Mouse (Mus musculus): ENCODE results near the gene Pltp.
"Not testable (repeated sequence)": the region's sequence is repeated elsewhere in the genome, so short reads cannot be mapped to it uniquely, and the experiment has no call there.

The Pltp gene

GRCm38 (mm10) chr2:164878509-164879227, 21.2 kb upstream of the Pltp start:
- peak; percentile 80 for DNase-seq

GRCm38 (mm10) chr2:164877376-164878215, 20.1 kb upstream of the Pltp start:
- not testable (repeated sequence) for DNase-seq

GRCm38 (mm10) chr2:164875648-164876047, 18.1 kb upstream of the Pltp start:
- not testable (repeated sequence) for DNase-seq

- peak; percentile 40 for DNase-seq
Measured at GRCm38 (mm10) chr2:164874239-164874769, 16.8 kb upstream of the Pltp start.

- no peak for DNase-seq
Measured at GRCm38 (mm10) chr2:164873621-164874020, 16.1 kb upstream of the Pltp start.

GRCm38 (mm10) chr2:164871602-164872303, 14.2 kb upstream of the Pltp start:
- no peak for DNase-seq

- DNase-seq, result no peak
Measured at GRCm38 (mm10) chr2:164868491-164868890, 11.0 kb upstream of the Pltp start.

GRCm38 (mm10) chr2:164867566-164867965, 10.1 kb upstream of the Pltp start:
- peak; percentile 37 for DNase-seq

GRCm38 (mm10) chr2:164866741-164867551, 9.4 kb upstream of the Pltp start:
- DNase-seq, result peak; percentile 38

- DNase-seq, result no peak
Measured at GRCm38 (mm10) chr2:164864593-164864992, 7.1 kb upstream of the Pltp start.

GRCm38 (mm10) chr2:164863411-164863810, 5.9 kb upstream of the Pltp start:
- DNase-seq, result not testable (repeated sequence)

GRCm38 (mm10) chr2:164862179-164862861, 4.8 kb upstream of the Pltp start:
- DNase-seq, result no peak

- no peak for DNase-seq
Measured at GRCm38 (mm10) chr2:164861094-164861493, 3.6 kb upstream of the Pltp start.

- DNase-seq, result peak; percentile 45
Measured at GRCm38 (mm10) chr2:164859640-164860432, 2.3 kb upstream of the Pltp start.

GRCm38 (mm10) chr2:164859155-164859554, 1.6 kb upstream of the Pltp start:
- DNase-seq, result no peak

GRCm38 (mm10) chr2:164857842-164858553, 487 bp upstream of the Pltp start:
- no peak for DNase-seq

- no peak for DNase-seq
Measured at GRCm38 (mm10) chr2:164856309-164857100, 1.0 kb downstream of the Pltp start.

GRCm38 (mm10) chr2:164855572-164855971, 1.9 kb downstream of the Pltp start:
- DNase-seq, result not testable (repeated sequence)

GRCm38 (mm10) chr2:164850061-164850460, 7.5 kb downstream of the Pltp start:
- DNase-seq, result no peak
